Mouse (Mus musculus) liver, postnatal 0 days (tissue): ENCODE data around the gene Disp1. TPM values are rescaled to one million over a fixed set of nuclear protein-coding genes. Genes with fewer than 3 reads are reported as not detected.

Source experiments
- ATAC-seq: fragments of 200-750 bp; cut with Nextera tagmentation; 2 replicates; pipeline ENCODE4 v1.8.0; 2017; ENCODE audit warnings: mild to moderate bottlenecking, moderate library complexity
- DNase-seq: peaks from one replicate; pipeline ENCODE4 v3.0.0-alpha.2; 2016
- H3K27ac ChIP-seq: fragments of 300-500 bp; sonication (generic); 2 replicates; pipeline ENCODE4 v1.5.1; 2014; ENCODE audit warnings: antibody characterized with exemption, moderate library complexity, mild to moderate bottlenecking, low read depth
- H3K27me3 ChIP-seq: fragments of 300-500 bp; sonication (generic); 2 replicates; pipeline ENCODE4 v1.6.1; 2014; ENCODE audit warnings: low read length, control low read depth, mixed read lengths; ENCODE audit not compliant: insufficient read depth
- H3K36me3 ChIP-seq: fragments of 300-500 bp; sonication (generic); replicated peaks from 2 replicates; pipeline ENCODE4 v1.6.1; 2014; ENCODE audit warnings: mild to moderate bottlenecking, control low read depth, low read length, moderate library complexity, mixed read lengths; ENCODE audit not compliant: insufficient read depth
- H3K4me1 ChIP-seq: fragments of 300-500 bp; sonication (generic); 2 replicates; pipeline ENCODE4 v1.6.1; 2014; ENCODE audit warnings: antibody characterized with exemption, mild to moderate bottlenecking, control low read depth; ENCODE audit not compliant: insufficient read depth
- H3K4me2 ChIP-seq: fragments of 300-500 bp; sonication (generic); 2 replicates; pipeline ENCODE4 v1.6.1; 2014; ENCODE audit warnings: low read depth, mild to moderate bottlenecking, low read length, moderate library complexity, mixed read lengths
- H3K4me3 ChIP-seq: fragments of 300-500 bp; sonication (generic); 2 replicates; pipeline ENCODE4 v1.5.1; 2014; ENCODE audit warnings: low read depth, low read length
- H3K9ac ChIP-seq: fragments of 300-500 bp; sonication (generic); replicated peaks from 2 replicates; pipeline ENCODE4 v1.6.1; 2014; ENCODE audit warnings: mild to moderate bottlenecking, moderate library complexity
- H3K9me3 ChIP-seq: fragments of 300-500 bp; sonication (generic); 2 replicates; pipeline ENCODE4 v1.6.1; 2016; ENCODE audit warnings: mild to moderate bottlenecking, control low read depth, low read length, mixed read lengths
- CTCF ChIP-seq: sonication (generic); IDR thresholded peaks from 2 replicates; pipeline ENCODE4 v1.5.1; 2016; ENCODE audit warnings: antibody characterized with exemption, low read depth
- EP300 ChIP-seq: IDR thresholded peaks from 2 replicates; pipeline ENCODE4 v1.6.1; 2016; ENCODE audit warnings: antibody characterized with exemption, low read depth, mild to moderate bottlenecking
- WGBS: fragments of 180-500 bp; shearing (Covaris S2); extraction: QIAGEN DNeasy Blood & Tissue Kit; methylation state at CpG from one replicate; pipeline ENCODE4 v1.1.7; 2014; ENCODE audit not compliant: insufficient replicate concordance; 5-methylcytosine and 5-hydroxymethylcytosine counted together
- polyA plus RNA-seq: library from polyadenylated mRNA; unstranded; fragments of >200 nt; fragmentation: Nextera tagmentation; extraction: Ambion mirVana; gene quantifications from 2 replicates; pipeline ENCODE4 v1.2.1, GENCODE M21; 2015

Gene Disp1
- polyA plus RNA-seq, 1 experiment from 2014 or later, result 1.9 TPM

- Histone ChIP-seq H3K27ac (no peak overlapping the region), H3K27me3 (no peaks in the 10 kb centered on the region), H3K9ac (no peak overlapping the region), H3K4me2 (no peak overlapping the region), H3K4me3 (no peak overlapping the region), H3K36me3 (no peaks in the 10 kb centered on the region), H3K4me1 (0 out of 2 replicates have a peak, but pooled peaks cover 2% of the 10 kb centered on the region), H3K9me3 (no peaks in the 10 kb centered on the region)
- DNase-seq (no peak), ATAC-seq (no peak)
- 77% methylated on average over 5 of the region's 5 CpGs for WGBS
- TF ChIP-seq CTCF (no peak), EP300 (no peak)
Measured at GRCm38 (mm10) chr1:183163512-183164189, 57.7 kb downstream of the Disp1 start.

- Histone ChIP-seq H3K4me2 (no peak overlapping the region), H3K4me1 (0 out of 2 replicates have a peak, but pooled peaks cover 2% of the 10 kb centered on the region), H3K9me3 (no peaks in the 10 kb centered on the region), H3K9ac (no peak overlapping the region), H3K27ac (no peak overlapping the region), H3K4me3 (no peak overlapping the region), H3K27me3 (no peaks in the 10 kb centered on the region), H3K36me3 (no peaks in the 10 kb centered on the region)
- DNase-seq (no peak), ATAC-seq (no peak)
- TF ChIP-seq CTCF, result no peak
- TF ChIP-seq EP300, result no peak
- 86% methylated on average over 11 of the region's 11 CpGs for WGBS
Measured at GRCm38 (mm10) chr1:183161057-183161456, 60.3 kb downstream of the Disp1 start.

- H3K9ac ChIP-seq, result no peak overlapping the region
- 55% methylated on average over 6 of the region's 6 CpGs for WGBS
- ATAC-seq (peak; percentile 98), DNase-seq (peak; percentile 51)
- H3K27ac ChIP-seq, result peak overlapping the region; percentile 62
- TF ChIP-seq EP300, result no peak
- no peak for TF ChIP-seq CTCF
- H3K4me3 ChIP-seq, result no peak overlapping the region
- H3K4me2 ChIP-seq, result no peak overlapping the region
- H3K4me1 ChIP-seq, result 0 out of 2 replicates have a peak, but pooled peaks cover 2% of the 10 kb centered on the region
- H3K9me3 ChIP-seq, result no peaks in the 10 kb centered on the region
- H3K27me3 ChIP-seq, result no peaks in the 10 kb centered on the region
- H3K36me3 ChIP-seq, result no peaks in the 10 kb centered on the region
Measured at GRCm38 (mm10) chr1:183160188-183160587, 61.1 kb downstream of the Disp1 start.

GRCm38 (mm10) chr1:183159183-183159582 is 62.1 kb downstream of the Disp1 start:
- no peak overlapping the region for H3K27ac ChIP-seq
- peaks cover 6% of the 10 kb centered on the region; the same call in 1 of the 2 replicates for H3K4me1 ChIP-seq
- no peaks in the 10 kb centered on the region for H3K9me3 ChIP-seq
- no peak overlapping the region for H3K4me3 ChIP-seq
- ATAC-seq (0 out of 2 replicates have a peak, but pooled peaks have one; percentile 18), DNase-seq (no peak)
- H3K36me3 ChIP-seq, result no peaks in the 10 kb centered on the region
- TF ChIP-seq CTCF (no peak), EP300 (no peak)
- WGBS, result 85% methylated on average over 7 of the region's 7 CpGs
- H3K9ac ChIP-seq, result no peak overlapping the region
- H3K27me3 ChIP-seq, result no peaks in the 10 kb centered on the region
- no peak overlapping the region for H3K4me2 ChIP-seq

GRCm38 (mm10) chr1:183155600-183155999 is 65.7 kb downstream of the Disp1 start:
- DNase-seq (no peak), ATAC-seq (no peak)
- Histone ChIP-seq H3K9ac (no peak overlapping the region), H3K4me2 (no peak overlapping the region), H3K36me3 (no peaks in the 10 kb centered on the region), H3K9me3 (no peaks in the 10 kb centered on the region), H3K4me3 (no peak overlapping the region), H3K27me3 (no peaks in the 10 kb centered on the region), H3K4me1 (peaks cover 4% of the 10 kb centered on the region; the same call in 1 of the 2 replicates), H3K27ac (no peak overlapping the region)
- WGBS, result 69% methylated on average over 5 of the region's 5 CpGs
- TF ChIP-seq CTCF (no peak), EP300 (no peak)

GRCm38 (mm10) chr1:183154296-183155204 is 66.8 kb downstream of the Disp1 start:
- TF ChIP-seq EP300, result no peak
- H3K9ac ChIP-seq, result no peak overlapping the region
- ATAC-seq (0 out of 2 replicates have a peak, but pooled peaks have one; percentile 53), DNase-seq (no peak)
- H3K9me3 ChIP-seq, result no peaks in the 10 kb centered on the region
- no peak overlapping the region for H3K4me3 ChIP-seq
- H3K27me3 ChIP-seq, result no peaks in the 10 kb centered on the region
- H3K4me2 ChIP-seq, result no peak overlapping the region
- H3K27ac ChIP-seq, result 0 out of 2 replicates have a peak overlapping the region, but pooled peaks have one; percentile 2
- peaks cover 4% of the 10 kb centered on the region; the same call in 1 of the 2 replicates for H3K4me1 ChIP-seq
- WGBS, result 57% methylated on average over 7 of the region's 7 CpGs
- no peaks in the 10 kb centered on the region for H3K36me3 ChIP-seq
